Mouse (Mus musculus) midbrain, embryonic 11.5 days (tissue): Measurements from ENCODE around the gene Cdk18. TPM values are rescaled to one million over a fixed set of nuclear protein-coding genes. Genes with fewer than 3 reads are reported as not detected.

Experiments used
- ATAC-seq: fragments of 200-750 bp; cut with Nextera tagmentation; 2 replicates; pipeline ENCODE4 v1.8.0; 2017; ENCODE audit warnings: moderate TSS enrichment, moderate library complexity; ENCODE audit not compliant: low FRiP score
- DNase-seq: peaks from one replicate; pipeline ENCODE4 v3.0.0; 2015; ENCODE audit warnings: low spot score; ENCODE audit errors: missing footprints
- H3K27ac ChIP-seq: fragments of 300-500 bp; sonication (generic); 2 replicates; pipeline ENCODE4 v1.5.1; 2014; ENCODE audit warnings: low read depth, low read length
- H3K27me3 ChIP-seq: fragments of 300-500 bp; sonication (generic); 2 replicates; pipeline ENCODE4 v1.6.1; 2014; ENCODE audit warnings: mild to moderate bottlenecking, low read length, moderate library complexity, mixed read lengths; ENCODE audit not compliant: control insufficient read depth, insufficient read depth
- H3K36me3 ChIP-seq: fragments of 300-500 bp; sonication (generic); 2 replicates; pipeline ENCODE4 v1.6.1; 2014; ENCODE audit warnings: mild to moderate bottlenecking, low read length, moderate library complexity, mixed read lengths; ENCODE audit not compliant: control insufficient read depth, insufficient read depth
- H3K4me1 ChIP-seq: fragments of 300-500 bp; sonication (generic); 2 replicates; pipeline ENCODE4 v1.6.1; 2014; ENCODE audit warnings: low read length; ENCODE audit not compliant: control insufficient read depth, insufficient read depth
- H3K4me2 ChIP-seq: fragments of 300-500 bp; sonication (generic); 2 replicates; pipeline ENCODE4 v1.6.1; 2014; ENCODE audit warnings: mild to moderate bottlenecking, moderate library complexity
- H3K4me3 ChIP-seq: fragments of 300-500 bp; sonication (generic); 2 replicates; pipeline ENCODE4 v1.5.1; 2014; ENCODE audit warnings: low read depth, low read length
- H3K9ac ChIP-seq: fragments of 300-500 bp; sonication (generic); 2 replicates; pipeline ENCODE4 v1.6.1; 2014; ENCODE audit warnings: low read length
- H3K9me3 ChIP-seq: fragments of 300-500 bp; sonication (generic); 2 replicates; pipeline ENCODE4 v1.6.1; 2016; ENCODE audit warnings: low read length; ENCODE audit not compliant: control insufficient read depth
- WGBS: fragments of 180-500 bp; shearing (Covaris S2); extraction: QIAGEN DNeasy Blood & Tissue Kit; methylation state at CpG from one replicate; pipeline ENCODE4 v1.1.7; 2014; 5-methylcytosine and 5-hydroxymethylcytosine counted together
- polyA plus RNA-seq: library from polyadenylated mRNA; unstranded; fragments of >200 nt; fragmentation: Nextera tagmentation; extraction: Ambion mirVana; gene quantifications from 2 replicates; pipeline ENCODE4 v1.2.1, GENCODE M21; 2014

The Cdk18 gene
- polyA plus RNA-seq, 1 experiment from 2014 or later = 0.14 TPM

DNA sequence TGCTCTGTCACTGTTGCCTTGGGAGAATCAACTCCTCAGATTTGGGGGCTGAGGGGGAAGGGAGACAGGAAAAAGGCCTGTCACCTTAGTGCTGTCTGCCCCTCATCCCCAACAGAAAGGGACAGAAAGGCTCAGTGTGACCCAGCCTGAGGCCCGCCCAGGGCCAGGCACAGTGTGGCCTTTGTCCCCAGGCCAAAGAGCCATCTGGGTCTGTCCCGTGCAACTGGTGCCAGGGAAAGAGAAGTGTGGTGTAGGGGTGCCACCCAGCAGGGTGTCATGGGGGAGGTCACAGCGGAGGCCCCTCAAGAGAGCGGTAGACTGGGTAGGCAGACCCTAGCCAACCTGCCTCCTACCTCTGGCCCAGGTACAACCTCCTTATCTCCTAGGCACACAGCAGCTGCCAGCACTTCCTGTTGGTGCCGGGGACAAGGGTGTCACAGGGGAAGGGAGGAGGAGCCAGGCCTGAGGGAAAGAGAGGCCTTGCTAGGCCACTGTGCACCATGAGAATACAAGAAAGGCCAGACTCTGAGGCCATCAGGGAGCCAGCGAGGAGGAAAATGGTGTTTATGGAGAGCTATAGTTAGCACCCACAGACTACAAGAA lies 13.6 kb downstream of the Cdk18 start:
- WGBS = 78% methylated on average over 6 of the region's 6 CpGs
- H3K27ac ChIP-seq = no peak overlapping the region
- no peak overlapping the region for H3K4me3 ChIP-seq
- H3K9me3 ChIP-seq = no peaks in the 10 kb centered on the region
- no peaks in the 10 kb centered on the region for H3K36me3 ChIP-seq
- no peaks in the 10 kb centered on the region; the same call in 1 of the 2 replicates for H3K4me1 ChIP-seq
- no peak overlapping the region for H3K9ac ChIP-seq
- DNase-seq (no peak), ATAC-seq (no peak)
- H3K4me2 ChIP-seq = no peak overlapping the region
- no peaks in the 10 kb centered on the region for H3K27me3 ChIP-seq

DNA sequence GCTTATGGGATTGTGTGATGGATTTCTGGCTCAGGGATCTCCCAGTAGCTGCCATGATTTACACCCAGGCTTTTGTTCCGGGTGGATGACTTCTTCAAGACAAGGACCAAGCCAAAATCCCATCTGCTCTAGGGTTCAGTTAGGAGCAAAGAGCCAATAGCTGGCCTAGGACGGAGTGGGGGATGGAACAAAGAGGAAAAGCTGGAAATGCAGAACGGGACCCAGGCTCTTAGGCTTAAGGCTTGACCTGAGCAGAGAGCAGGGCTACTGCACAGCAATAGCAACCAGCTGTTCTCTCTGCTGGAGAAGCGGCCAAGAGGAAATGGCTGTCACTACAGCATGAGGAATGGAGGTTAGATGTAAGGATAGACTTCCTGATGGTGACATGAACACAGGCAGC lies 14.2 kb downstream of the Cdk18 start:
- DNase-seq (no peak), ATAC-seq (no peak)
- 61% methylated on average over 4 of the region's 4 CpGs for WGBS
- Histone ChIP-seq H3K4me1 (no peaks in the 10 kb centered on the region; the same call in 1 of the 2 replicates), H3K9ac (no peak overlapping the region), H3K4me2 (no peak overlapping the region), H3K4me3 (no peak overlapping the region), H3K9me3 (no peaks in the 10 kb centered on the region), H3K27me3 (no peaks in the 10 kb centered on the region), H3K27ac (no peak overlapping the region), H3K36me3 (no peaks in the 10 kb centered on the region)

DNA sequence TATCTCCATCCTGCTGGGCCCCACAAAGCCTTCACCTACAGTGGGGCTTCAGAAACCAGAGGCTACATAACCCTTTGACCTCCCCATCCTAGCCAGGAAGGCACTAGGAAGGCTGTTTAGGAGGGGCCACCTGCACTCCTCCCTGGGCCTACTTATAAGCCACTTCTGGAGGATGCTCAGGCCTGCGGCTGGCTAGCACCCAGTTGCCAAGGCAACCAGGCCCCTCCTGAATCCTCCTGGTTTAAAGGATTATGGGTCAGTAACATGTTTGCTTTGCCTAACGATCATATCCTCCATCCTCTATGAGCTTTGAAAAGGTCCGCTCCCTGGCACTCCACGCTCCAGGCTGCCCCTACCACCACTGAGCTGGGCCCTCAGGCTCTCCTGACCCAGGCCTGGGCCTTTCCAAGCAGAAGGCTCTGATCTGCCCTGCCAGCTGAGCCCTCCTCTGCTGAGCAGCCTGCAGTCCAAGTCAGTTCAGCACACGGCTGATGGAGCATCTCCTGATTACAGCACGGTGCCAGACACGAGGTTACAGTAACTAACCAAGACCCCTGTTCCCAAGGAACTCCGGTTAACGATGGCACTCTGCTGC lies 16.0 kb downstream of the Cdk18 start:
- H3K4me2 ChIP-seq = no peak overlapping the region
- 51% methylated on average over 9 of the region's 9 CpGs for WGBS
- no peaks in the 10 kb centered on the region; the same call in 1 of the 2 replicates for H3K4me1 ChIP-seq
- H3K36me3 ChIP-seq = no peaks in the 10 kb centered on the region
- ATAC-seq (peak; percentile 65), DNase-seq (no peak)
- H3K4me3 ChIP-seq = no peak overlapping the region
- H3K9me3 ChIP-seq = no peaks in the 10 kb centered on the region
- no peak overlapping the region for H3K27ac ChIP-seq
- no peak overlapping the region for H3K9ac ChIP-seq
- H3K27me3 ChIP-seq = no peaks in the 10 kb centered on the region

DNA sequence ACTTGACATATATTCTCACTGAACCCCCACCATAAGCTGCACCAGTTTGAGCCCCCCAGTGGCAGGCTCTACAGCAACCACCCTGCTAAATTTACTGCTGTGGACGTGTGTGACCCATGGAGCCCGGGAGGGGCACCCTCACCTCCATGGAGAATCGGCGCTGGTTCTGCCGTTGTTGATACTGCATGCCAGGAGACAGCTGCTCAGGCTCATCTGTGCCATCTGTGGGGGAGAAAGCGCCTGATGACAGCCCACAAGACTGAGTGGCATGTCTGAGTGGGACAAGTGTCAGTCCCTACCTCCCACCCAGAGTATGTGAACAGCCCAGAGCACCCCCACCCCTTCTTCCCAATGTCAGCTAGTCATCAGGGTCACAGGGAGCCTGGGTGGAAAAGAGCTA lies 17.6 kb downstream of the Cdk18 start:
- Histone ChIP-seq H3K9ac (no peak overlapping the region), H3K36me3 (no peaks in the 10 kb centered on the region), H3K27ac (no peak overlapping the region), H3K9me3 (no peaks in the 10 kb centered on the region), H3K4me1 (no peaks in the 10 kb centered on the region; the same call in 1 of the 2 replicates), H3K4me2 (no peak overlapping the region), H3K27me3 (no peaks in the 10 kb centered on the region), H3K4me3 (no peak overlapping the region)
- WGBS = 94% methylated on average over 6 of the region's 6 CpGs
- ATAC-seq (no peak), DNase-seq (no peak)

DNA sequence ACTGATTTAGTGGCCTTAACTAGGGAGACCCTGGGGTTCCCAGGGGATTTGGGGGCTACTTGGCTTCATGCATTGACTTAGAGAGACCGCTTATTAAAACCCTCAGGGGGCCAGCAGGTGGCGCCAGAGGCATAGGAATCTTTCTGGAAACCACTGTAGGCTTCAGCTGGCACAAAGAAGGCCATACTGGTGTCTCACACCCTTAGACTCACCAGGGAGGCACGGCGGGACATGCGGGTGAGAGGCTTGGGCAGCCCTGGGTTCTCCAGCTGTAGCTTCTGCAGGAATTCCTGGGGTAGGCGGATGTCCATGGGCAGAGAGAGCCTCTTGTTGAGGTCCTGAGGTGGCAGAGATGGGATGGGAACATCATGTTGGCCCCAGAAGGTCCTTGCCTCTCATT lies 18.2 kb downstream of the Cdk18 start:
- Histone ChIP-seq H3K36me3 (no peaks in the 10 kb centered on the region), H3K4me2 (no peak overlapping the region), H3K9ac (no peak overlapping the region), H3K4me3 (no peak overlapping the region), H3K9me3 (no peaks in the 10 kb centered on the region), H3K27me3 (no peaks in the 10 kb centered on the region), H3K4me1 (no peaks in the 10 kb centered on the region; the same call in 1 of the 2 replicates), H3K27ac (no peak overlapping the region)
- peak; percentile 51 for ATAC-seq
- peak; percentile 99 for DNase-seq
- WGBS = 23% methylated on average over 6 of the region's 6 CpGs

DNA sequence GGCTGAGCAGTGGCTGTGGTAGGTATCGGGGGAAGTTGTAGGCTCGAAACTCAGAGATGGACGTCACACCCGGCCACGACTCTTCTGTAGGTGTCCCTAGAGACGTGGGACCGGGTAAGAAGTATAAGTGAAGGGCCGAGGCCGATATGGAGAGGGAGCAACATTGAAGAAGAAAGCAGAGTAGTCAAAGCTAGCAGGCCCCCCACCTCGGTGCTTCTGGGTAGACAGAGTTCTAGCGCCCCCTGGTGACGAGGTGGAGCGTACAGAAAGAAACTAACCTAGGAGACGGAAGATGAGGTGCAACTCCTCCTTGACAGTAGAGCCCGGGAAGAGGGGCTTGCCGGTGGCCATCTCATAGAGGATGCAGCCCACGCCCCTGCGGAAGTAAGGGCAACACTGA lies 22.9 kb downstream of the Cdk18 start:
- ATAC-seq = 0 out of 2 replicates have a peak, but pooled peaks have one; percentile 19
- WGBS = 15% methylated on average over 18 of the region's 18 CpGs
- H3K27me3 ChIP-seq = no peaks in the 10 kb centered on the region

DNA sequence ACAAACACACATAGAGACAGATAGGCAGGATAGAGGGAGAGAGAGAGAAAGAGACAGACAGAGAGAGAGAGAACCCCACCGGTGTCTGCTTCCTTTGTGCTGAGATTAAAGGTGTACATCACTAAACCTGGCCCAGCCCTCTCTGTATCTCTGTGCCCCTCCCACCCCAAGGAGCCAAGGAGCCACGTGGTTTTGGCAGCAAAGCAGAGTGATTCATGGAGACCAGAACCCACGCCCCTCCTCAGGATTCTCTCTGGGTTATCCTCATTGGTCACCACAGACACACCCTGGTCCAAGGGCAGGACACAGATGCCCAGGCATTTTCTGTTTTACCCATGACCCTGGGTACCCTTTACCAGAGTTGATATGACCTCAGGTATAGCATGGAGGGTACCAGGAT lies 26.4 kb downstream of the Cdk18 start:
- Histone ChIP-seq H3K9me3 (no peaks in the 10 kb centered on the region), H3K4me1 (no peaks in the 10 kb centered on the region), H3K9ac (no peak overlapping the region), H3K4me3 (no peak overlapping the region), H3K27me3 (no peaks in the 10 kb centered on the region), H3K4me2 (no peak overlapping the region), H3K27ac (no peak overlapping the region), H3K36me3 (no peaks in the 10 kb centered on the region)
- ATAC-seq = no peak
- 67% methylated on average over 3 of the region's 3 CpGs for WGBS
- DNase-seq = no peak

More for the DNA sequence above, 22.9 kb downstream of the Cdk18 start:
- no peak overlapping the region for H3K4me2 ChIP-seq
- no peak overlapping the region for H3K4me3 ChIP-seq
- H3K9ac ChIP-seq = no peak overlapping the region
- no peaks in the 10 kb centered on the region for H3K9me3 ChIP-seq
- peak; percentile 96 for DNase-seq
- no peak overlapping the region for H3K27ac ChIP-seq
- H3K4me1 ChIP-seq = no peaks in the 10 kb centered on the region
- no peaks in the 10 kb centered on the region for H3K36me3 ChIP-seq

DNA sequence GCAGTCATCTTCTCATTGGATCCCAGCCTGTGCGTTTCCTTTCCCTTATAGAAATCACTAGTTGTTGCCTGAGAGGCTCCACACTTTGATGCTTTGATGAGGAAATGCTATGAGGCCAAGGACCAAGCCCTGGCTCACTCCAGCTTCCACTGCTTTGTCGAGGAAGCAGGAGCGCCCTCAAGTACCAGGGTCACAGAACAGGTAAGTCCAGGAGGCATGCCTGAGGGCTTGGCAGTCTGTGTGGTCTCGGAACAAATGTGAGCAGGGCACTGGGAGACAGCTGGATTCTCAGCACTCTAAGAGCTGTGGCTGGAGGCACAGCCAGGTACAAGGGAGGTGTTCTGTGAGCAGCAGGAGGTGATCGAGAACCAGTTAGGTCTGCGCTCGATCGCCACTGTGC lies 27.1 kb downstream of the Cdk18 start:
- ATAC-seq (no peak), DNase-seq (no peak)

DNA sequence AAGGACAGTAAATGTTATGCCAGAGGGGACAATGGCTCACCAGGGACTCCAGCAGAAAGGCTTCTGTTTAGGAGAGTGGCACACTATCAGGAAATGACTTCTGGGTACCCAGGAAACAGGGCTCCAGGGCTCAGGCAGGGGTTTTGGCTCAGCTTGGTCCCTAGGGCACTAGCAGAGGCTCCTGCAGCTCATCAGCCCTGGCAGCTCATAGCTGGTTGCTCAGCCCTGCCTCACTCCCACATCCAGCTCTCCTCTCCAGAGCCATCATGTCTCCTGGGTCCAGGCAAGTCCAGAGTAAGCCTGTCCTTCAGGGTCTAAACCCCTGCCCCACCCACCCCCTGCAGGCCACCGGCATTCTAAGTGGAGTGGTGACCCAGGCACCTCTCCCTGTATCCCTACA lies 28.1 kb downstream of the Cdk18 start:
- Histone ChIP-seq H3K36me3 (no peaks in the 10 kb centered on the region), H3K4me2 (no peak overlapping the region), H3K9ac (no peak overlapping the region), H3K27ac (no peak overlapping the region), H3K4me3 (no peak overlapping the region), H3K27me3 (no peaks in the 10 kb centered on the region), H3K4me1 (no peaks in the 10 kb centered on the region), H3K9me3 (no peaks in the 10 kb centered on the region)
- WGBS = 55% methylated on average over 1 of the region's 1 CpGs
- ATAC-seq (no peak), DNase-seq (no peak)

More for the DNA sequence above, 27.1 kb downstream of the Cdk18 start:
- no peak overlapping the region for H3K4me3 ChIP-seq
- H3K36me3 ChIP-seq = no peaks in the 10 kb centered on the region
- H3K27ac ChIP-seq = no peak overlapping the region
- no peak overlapping the region for H3K4me2 ChIP-seq
- 85% methylated on average over 8 of the region's 8 CpGs for WGBS
- H3K9ac ChIP-seq = no peak overlapping the region
- no peaks in the 10 kb centered on the region for H3K4me1 ChIP-seq
- no peaks in the 10 kb centered on the region for H3K27me3 ChIP-seq
- no peaks in the 10 kb centered on the region for H3K9me3 ChIP-seq
